Mouse (Mus musculus): ENCODE results near the gene Fxyd5. TPM values are rescaled to one million over a fixed set of nuclear protein-coding genes. Genes with fewer than 3 reads are reported as not detected.

Gene Fxyd5
- total RNA-seq, 4 experiments from 2014 or later, result 27.5 to 36.2 (median 30.7) TPM

DNA sequence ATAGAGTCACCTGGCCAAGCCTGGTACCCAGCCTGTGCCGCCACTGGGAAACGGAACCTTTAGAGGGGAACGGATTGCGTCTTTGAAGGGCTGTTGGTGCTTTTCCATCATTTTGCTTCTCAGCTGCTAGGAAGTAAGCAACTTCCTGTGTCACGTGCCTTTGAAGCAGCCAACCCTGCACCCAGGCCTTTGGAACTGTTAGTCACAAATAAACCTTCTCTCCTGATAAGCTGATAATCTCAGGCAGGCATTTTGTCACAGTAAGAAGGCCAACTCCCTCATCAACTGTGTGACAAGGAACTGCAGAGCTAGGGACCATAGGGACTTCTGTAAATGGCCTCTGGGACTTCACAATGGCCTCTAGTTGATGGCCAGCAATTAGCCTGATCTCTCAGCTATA lies 50.1 kb downstream of the Fxyd5 start:
- DNase-seq (ENCODE audit: low spot score in 2 of 2), result no peak

DNA sequence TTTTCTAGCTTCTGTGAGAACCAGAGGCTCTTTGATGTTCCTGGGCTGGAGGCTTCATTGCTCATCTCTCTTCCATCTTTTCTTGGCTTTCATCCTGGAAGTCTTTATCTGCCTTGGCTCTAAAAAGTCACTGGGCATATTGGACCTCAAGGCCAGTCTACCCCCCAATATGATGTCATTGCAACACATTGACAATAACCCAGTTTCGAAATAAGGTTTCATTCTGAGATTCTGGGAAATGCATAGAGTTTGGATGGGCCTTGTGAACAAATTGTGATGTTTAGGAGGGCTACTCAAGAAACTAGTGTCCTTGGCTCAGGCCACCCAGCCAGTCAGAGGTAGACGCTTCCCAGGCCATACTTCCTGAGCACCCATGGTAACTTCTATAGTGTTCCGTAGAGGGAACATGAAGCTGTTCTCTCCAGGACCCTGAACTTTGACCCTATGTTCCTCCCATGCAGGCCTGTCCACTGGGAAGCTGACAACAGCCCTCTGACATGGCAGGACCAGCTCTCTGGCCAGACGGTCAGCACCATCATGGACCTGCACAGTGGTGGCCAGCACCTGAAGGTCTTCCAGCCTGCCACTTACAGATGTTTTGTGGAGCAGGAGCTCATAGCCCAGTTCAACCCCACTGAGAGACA lies 53.6 kb downstream of the Fxyd5 start:
- DNase-seq (ENCODE audit: low spot score in 2 of 2), result no peak

DNA sequence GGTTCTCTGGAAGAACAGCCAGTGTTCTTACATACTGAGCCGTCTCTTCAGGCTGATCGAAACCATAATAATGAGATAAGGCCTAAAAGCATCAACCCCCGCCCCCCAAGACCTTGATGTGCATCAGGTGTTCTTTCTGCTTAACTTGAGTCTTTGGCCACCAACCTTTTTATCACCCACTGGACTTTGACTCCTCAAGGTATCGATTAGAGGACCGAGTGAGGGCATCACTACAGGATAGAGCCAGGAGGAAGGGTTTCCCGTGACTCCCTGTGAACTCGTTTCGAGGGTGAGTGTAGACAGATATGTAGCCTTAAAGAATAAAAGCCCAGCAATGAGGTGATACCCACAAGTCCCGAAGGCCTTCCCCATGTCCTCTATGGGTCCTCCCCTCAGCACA lies 56.9 kb downstream of the Fxyd5 start:
- no peak for DNase-seq (ENCODE audit: low spot score in 2 of 2)

Small RNA genes lying within 50 kb of the gene (microRNA-seq; reads per million reads assigned to microRNA genes)
- gene Mir7050, result 0 to 0.25 reads per million in 2 experiments

Other genes starting within 250 kb of the Fxyd5 start
- gene Ffar2, start 218.7 kb downstream of the Fxyd5 start, total RNA-seq (2022), result under 1 TPM in 1 of 4 experiments, not detected in 3; 0.20 TPM
- gene Ffar3, start 186.3 kb downstream of the Fxyd5 start, total RNA-seq (2022), result not detected
- not detected for gene Ffar1, start 180.9 kb downstream of the Fxyd5 start, total RNA-seq (2022)
- gene Cd22, start 162.1 kb downstream of the Fxyd5 start, total RNA-seq (2022), result 1 to 10 TPM in 2 of 4 experiments, not detected in 2; 1.1 to 1.6 TPM
- 100 to 1,000 TPM; 151 to 226 (median 183) TPM for gene Mag, start 127.6 kb downstream of the Fxyd5 start, total RNA-seq (2022)
- gene Hamp2, start 117.8 kb downstream of the Fxyd5 start, total RNA-seq (2022), result not detected
- gene Hamp, start 98.4 kb downstream of the Fxyd5 start, total RNA-seq (2022), result not detected
- gene Usf2, start 85.7 kb downstream of the Fxyd5 start, total RNA-seq (2022), result 100 to 1,000 TPM; 118 to 123 (median 120) TPM
- 1 to 10 TPM; 5.1 to 9.0 (median 6.0) TPM for gene Lsr, start 69.0 kb downstream of the Fxyd5 start, total RNA-seq (2022)
- under 1 TPM in 1 of 4 experiments, not detected in 3; 0.21 TPM for gene Fam187b, start 68.7 kb downstream of the Fxyd5 start, total RNA-seq (2022)
- 100 to 1,000 TPM; 103 to 116 (median 108) TPM for gene Fxyd7, start 9.0 kb upstream of the Fxyd5 start, total RNA-seq (2022)
- 100 to 1,000 TPM in 2 of 4 experiments, 10 to 100 TPM in 2; 80.5 to 263 (median 172) TPM for gene Fxyd1, start 14.7 kb upstream of the Fxyd5 start, total RNA-seq (2022)
- 10 to 100 TPM; 38.3 to 64.2 (median 55.9) TPM for gene Lgi4, start 16.9 kb upstream of the Fxyd5 start, total RNA-seq (2022)
- 1 to 10 TPM in 3 of 4 experiments, not detected in 1; 1.4 to 2.3 (median 1.6) TPM for gene Fxyd3, start 34.2 kb upstream of the Fxyd5 start, total RNA-seq (2022)
- 1 to 10 TPM; 4.8 to 9.5 (median 5.4) TPM for gene Hpn, start 72.8 kb upstream of the Fxyd5 start, total RNA-seq (2022)
- gene Scn1b, start 84.5 kb upstream of the Fxyd5 start, total RNA-seq (2022), result 100 to 1,000 TPM; 572 to 623 (median 584) TPM
- 100 to 1,000 TPM; 115 to 132 (median 125) TPM for gene Gramd1a, start 113.4 kb upstream of the Fxyd5 start, total RNA-seq (2022)
- gene Scgb2b2, start 248.0 kb upstream of the Fxyd5 start, total RNA-seq (2022), result not detected
- gene Scgb1b2, start 249.3 kb upstream of the Fxyd5 start, total RNA-seq (2022), result not detected

Data from layer of hippocampus, adult 8-10 months (tissue).